Mouse (Mus musculus) adrenal gland, adult 2 months (tissue): ENCODE measurements around the gene Lrsam1. TPM values are rescaled to one million over a fixed set of nuclear protein-coding genes. Genes with fewer than 3 reads are reported as not detected.
A peak's percentile ranks its signal among the peaks of the same experiment; 100 is the strongest.

Experiments
- DNase-seq: peaks from one replicate; pipeline ENCODE4 v3.0.0; 2021
- polyA plus RNA-seq: library from polyadenylated mRNA; depleted of rRNA; stranded (reverse); fragments of >200 nt; gene quantifications from 2 replicates; pipeline ENCODE4 v1.2.3, GENCODE M21; 2012
- total RNA-seq, 2 experiments: library from RNA; stranded (reverse); gene quantifications; 2 replicates each; pipeline ENCODE4 v1.2.3; 2021

The Lrsam1 gene
- total and polyA plus RNA-seq, 3 experiments, result 18.0 to 25.6 (median 24.8) TPM

DNA sequence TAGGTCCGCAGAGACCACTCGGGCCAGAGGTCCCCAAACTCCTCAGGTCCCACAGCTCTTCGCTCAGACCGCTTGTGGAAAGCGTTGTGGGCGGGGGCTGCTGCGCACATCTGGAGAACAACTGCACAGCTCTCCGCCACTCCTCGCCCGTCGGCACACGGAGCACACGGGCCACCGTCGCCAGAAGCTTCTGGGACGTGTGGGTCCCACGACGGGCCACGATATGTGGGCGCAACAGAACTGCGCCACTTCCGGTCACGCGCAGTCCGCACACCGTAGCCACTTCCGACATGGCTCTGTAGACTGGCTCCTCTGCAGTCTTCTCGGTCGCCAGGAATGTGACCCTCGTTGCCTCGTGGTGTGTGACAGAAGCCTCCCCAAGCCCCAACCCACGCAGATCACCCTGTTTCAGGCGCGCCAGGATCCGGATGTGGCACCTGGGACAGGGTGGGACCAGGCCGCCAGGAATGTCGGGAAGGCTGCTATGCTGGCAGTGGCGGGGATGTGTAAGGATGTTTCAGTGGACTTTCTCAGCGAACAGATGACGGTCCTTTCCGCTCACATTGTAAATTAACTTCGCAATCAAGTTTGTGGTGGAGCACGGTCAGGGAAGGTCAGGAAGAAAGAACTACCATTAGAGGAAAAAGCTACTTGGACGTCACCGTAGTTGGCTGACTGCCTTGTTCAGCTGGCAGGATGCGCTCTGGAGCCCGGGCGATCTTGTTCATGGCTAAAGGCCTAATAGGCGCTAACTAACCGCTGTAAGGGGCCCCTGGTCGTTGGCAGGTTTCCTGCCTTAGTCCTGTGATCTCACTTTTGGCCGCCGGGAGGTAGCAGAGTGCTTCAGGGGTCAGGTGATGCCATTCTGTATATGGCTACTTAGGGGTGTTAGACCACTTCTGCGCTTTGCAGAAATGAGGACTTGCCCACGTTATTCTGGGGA is 5.5 kb upstream of the Lrsam1 start:
- DNase-seq, result peak; percentile 92

DNA sequence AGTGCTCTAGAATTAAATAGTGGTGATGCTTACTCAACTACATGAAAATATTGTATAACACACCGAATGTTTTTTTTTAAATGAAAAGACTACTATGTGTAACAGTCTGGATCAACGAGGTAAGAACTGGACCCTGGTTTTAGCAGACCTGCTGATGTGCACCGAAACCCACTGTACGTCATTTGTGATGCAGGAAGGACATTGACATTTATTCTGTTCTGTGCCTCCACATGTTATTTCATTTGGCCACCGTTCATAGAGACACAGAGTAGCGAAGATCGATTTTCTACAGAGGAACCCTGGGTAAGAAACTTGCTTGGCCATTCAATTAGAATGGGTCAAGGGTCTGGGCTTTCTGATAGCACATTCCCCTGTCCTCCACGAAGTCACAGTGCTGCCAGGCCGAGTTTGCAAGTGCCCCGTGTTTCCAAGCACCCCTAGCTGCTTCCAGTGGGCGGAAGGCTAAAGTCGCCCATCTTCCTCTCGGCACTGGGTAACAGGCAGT is 4.8 kb upstream of the Lrsam1 start:
- no peak for DNase-seq

DNA sequence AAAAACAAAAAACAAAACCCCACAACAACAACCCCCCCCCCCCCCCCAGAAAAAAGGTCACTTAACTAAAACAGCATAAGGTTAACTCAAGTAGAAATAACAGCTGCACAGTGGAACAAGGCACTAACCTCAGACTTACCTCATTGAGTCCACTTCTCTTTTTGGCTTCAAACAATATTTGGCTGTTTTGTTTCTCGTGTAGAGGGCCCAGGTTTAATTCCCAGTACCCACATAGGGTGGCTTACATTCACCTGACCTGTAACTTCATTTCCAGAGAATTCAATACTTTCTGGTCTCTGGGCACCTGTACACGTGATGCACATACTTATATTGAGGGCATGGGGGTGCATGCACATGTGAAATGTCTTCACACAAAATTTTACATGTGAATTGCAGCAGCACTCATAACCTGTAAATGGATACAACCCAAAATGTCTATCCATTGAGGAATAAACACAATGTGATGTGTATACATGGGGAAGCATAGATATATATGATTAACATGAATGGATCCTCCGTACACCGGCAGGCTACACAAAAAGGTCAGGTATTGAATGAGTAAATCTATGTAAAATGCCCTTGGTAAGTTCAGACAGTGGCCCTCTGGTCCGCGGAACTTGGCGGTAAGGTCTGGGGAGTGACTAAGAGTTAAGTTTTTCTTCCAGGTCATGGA is 4.2 kb upstream of the Lrsam1 start:
- no peak for DNase-seq

DNA sequence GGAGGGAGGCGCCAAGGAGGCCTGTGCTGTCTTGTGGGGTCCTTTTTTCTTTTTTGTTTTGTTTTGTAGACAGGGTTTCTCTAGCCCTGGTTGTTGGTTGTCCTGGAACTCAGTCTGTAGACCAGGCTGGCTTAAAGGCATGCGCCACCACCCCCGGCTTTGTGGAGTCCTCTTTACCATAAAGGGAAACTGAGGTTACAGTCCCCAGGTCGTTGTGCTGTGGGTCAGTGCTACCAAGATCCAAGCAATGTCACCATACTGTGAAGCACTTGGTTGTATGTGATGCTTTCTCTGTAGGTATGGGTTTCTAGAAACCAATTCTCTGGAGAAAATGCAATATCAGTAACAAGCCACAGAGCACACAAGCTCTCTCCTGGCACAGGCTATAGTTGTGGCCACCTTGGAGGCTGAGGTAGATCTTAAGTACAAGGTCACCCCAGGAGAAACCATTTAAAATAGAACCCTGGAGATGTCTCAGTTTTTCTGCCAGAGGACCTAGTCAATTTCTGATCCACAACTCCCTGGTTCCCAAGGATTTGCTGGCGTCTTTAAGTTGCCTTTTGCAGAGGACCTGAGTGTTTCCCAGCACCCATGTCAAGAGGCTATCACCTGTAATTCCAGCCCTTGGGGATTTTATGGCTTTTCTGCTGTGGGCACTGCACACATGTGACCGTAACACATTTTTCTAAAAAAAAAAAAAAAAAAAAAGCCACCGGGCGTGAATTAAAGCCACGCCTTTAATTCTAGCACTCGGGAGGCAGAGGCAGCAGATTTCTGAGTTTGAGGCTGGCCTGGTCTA is 3.4 kb upstream of the Lrsam1 start:
- DNase-seq, result no peak

DNA sequence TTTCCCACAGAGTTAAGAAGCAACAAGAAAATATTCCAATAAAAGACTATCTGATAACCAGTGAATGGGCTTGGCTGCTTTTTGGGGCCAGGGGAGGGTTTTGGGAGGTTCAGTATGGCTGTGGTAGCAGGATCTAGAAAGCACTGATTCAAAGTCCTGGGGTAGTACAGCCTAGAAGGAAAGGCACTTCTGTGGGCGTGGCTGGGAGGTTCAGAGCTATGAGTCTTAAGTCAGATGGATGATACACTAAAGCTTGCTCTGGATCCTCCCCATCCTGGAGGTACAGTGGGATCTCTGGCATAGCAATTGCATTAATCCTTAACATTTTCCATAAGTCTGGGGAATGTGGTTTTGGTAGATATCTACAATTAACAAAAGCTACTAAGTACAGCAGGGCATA is 2.6 kb upstream of the Lrsam1 start:
- DNase-seq, result no peak

DNA sequence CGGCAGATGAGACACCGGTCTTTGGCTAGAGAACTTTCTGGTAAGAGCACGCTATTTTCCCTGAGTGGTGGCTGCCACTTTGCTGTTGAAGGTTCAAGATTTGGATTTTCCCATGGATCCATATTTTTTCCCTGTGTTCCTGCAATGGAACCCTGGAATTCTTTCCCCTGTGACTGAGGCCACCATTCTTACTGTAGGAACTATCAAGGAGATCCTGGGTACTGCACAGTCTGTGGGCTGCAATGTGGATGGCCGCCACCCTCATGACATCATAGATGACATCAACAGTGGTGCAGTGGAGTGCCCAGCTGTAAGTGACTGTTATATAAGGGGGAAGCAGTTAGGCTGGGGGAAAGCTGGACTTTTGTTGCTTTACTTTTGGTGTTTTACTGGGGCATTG is 2.1 kb upstream of the Lrsam1 start:
- DNase-seq, result no peak

DNA sequence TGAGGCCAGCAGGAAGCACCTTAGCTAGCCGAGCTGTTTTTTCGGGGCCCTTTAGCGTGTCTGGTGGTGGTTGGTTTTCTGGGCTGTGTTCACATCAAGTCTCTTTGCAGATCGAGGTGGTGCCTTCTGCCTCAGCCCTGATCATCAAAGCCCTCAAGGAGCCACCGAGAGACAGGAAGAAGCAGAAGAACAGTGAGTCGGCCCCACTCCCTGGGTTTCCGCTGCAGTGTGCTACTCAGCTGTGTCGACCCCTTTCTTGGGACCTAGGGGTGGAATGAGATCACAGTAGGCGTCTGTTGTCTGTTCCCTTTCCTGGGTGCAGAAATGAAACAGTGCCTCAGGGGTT is 1.4 kb upstream of the Lrsam1 start:
- DNase-seq, result no peak

DNA sequence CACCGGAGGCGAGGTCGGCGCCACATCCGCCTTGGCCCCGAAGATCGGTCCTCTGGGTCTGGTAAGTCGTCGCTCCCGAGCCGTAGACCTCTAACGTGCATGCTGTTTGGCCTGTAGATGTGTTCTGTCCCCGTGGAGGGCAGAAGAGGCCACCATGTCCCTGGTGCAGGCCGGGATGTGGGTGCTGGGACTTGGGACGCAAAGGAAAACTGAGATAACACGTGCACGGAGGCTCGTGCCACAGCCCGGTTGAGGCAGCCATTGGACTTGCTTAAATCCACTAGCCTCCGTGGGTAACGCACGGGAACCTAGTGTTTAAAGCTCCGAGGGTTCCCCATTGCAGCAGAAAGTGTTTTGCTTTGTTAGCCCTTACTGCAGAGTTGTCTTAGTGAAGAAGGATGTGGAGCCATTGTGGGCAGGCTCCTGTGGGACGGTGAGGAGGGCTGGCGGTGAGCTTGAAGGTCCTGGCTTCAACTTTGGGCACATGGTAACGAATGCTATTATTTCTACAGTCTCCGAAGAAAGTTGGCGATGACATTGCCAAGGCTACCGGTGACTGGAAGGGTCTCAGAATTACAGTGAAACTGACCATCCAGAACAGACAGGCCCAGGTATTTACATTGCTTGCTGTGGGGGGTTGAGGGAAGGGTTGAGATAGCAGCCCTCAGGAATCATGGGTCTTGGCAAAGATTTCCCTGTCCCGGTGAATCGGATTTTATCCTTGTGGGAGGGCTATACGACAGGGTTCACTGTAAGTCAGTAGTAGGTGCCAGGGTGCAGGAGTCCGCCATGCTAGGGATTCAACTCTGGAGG is 854 bp upstream of the Lrsam1 start:
- no peak for DNase-seq

DNA sequence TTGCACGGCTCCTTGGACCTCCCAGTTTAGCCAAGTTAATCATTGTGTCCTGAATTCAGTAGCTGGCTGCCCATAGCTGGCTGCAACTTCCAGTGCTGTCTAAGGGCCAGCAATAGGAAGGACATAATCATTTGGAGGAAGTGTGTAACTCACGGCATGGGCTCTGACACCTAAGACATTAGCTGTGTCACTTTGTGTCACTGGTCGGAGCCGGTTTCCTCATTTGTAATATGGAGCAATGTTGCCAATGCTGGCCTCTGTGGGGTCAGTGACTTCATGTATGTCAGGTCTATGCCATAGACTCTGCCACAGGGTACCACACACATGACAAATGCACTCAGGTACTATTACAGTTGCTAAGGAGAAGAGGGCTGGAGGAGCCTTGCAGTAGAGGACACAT is 1.1 kb downstream of the Lrsam1 start:
- no peak for DNase-seq

DNA sequence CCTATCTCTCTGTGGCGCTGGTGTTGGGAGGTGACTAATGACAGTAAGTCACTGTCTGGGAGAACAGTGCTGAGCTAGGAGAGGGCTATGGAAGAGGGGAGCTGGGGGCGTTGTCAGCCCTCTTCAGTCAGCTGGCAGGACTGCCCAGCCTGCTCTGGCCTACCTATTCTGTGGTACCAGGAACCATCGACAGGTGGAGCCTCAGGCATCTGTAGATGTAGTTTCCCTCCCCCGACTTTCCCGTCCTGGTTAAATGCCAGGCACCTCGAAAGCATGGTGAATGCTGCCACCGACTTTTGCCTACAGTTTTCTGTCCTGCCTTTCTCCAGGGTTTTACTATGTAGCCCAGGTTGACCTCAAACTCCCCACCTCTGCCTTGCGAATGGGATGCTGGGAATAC is 4.1 kb downstream of the Lrsam1 start:
- DNase-seq, result no peak

DNA sequence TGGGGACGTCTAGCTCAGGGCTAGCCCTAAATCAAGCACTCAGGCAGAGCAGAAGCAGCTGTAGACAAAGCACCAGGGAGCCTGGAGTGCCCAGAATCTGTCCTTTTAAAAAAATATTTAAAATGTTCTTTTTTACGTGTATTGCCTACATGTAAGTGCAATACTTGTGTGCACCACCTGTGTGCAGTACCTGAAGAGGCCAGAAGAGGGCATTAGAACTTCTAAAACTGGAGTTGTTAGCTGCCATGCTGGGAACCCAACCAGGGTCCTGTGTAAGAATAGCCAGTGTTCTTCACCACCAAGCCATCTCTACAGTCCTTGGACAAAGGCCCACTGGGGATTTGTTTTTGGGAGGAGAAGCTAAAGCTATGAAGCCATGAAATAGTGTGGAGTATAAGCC is 6.8 kb downstream of the Lrsam1 start:
- DNase-seq, result no peak

DNA sequence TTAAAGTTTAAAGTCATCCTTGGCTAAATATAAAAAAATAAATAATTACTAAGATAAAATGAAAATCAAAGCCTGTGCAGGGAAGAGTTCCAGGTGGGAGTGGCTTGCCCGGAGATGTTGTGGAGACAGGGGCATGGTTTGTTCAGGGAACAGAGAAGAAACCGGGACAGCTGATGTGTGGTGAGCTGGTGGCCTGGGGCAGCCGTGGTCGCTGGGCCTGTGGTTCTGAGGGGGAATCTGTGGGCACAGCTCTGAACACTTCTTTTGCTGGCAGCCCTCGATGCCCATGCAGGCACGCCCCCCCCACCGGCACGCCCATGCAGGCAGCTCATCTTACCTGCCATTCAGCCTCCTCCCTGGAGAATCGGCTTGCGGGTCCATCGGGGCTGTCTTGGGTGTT is 14.0 kb downstream of the Lrsam1 start:
- DNase-seq, result no peak

DNA sequence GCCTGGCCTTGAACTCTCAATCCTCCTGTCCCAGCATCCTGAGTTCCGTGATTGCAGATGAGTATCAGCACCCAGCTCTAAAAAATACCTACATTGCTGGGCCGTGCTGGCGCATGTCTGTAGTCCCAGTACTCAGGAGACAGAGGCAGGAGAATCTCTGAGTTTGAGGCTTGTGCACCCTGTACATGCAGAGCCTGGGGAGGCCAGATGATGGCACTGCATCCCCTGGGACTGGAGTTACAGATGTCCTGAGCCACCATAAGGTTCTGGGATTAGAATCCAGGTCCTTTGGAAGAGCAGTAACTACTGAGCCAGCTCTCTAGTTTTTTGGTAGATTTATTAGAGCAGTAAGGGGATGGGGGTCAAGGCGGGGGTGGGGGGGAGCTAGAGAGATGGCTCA is 20.9 kb downstream of the Lrsam1 start:
- no peak for DNase-seq

DNA sequence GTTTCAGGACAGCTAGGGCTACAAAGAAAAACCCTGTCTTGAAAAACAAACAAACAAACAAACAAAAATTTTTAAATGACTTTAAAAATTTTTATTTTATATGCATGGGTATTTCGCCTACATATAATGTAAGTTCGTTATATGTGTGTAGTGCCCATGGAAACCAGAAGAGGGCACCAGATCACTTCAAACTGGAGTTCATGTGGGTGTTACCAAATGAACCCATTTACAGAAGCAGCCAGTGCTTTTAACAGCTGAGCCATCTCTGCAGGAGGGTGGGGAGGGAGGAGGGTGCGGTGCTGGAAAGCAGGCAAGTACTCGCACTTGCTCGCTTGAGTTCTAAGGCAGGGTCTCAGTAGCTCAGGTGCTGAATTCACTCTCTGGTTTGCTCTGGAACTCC is 22.0 kb downstream of the Lrsam1 start:
- DNase-seq, result no peak

DNA sequence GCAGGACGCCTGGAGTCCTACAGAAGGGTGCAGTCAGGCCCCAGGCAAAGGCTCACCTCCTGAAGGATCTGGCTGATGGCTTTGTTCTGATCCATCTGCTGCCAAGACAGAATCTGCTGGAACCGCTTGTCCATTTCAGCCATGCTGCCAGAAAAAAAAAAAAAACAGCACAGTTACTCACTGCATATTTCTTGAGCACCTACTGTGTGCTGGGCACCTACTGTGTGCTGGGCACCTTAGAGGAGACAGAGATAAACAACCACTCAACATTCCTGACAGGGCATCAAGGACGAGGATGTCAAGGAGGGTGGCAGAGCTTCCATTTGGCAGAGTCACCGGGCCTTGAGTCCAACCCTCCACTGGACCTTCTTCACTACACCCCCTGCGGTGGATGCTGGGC is 22.7 kb downstream of the Lrsam1 start:
- no peak for DNase-seq

DNA sequence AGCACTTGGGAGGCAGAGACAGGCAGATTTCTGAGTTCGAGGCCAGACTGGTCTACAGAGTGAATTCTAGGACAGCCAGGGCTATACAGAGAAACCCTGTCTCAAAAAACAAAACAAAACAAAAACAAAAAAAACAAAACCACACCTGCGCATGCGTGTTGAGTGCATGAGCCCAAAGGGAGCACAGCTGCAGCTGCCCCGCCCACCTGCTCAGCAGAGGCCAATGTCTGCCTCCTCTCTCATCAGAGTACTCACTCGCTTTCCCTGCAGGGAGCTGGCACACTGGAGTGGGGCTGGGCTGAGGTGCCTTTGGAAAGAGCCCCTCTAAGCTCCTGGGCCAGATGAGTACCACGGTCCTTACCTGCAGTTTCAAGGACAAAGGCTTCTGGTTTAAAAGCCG is 29.7 kb downstream of the Lrsam1 start:
- DNase-seq, result no peak

DNA sequence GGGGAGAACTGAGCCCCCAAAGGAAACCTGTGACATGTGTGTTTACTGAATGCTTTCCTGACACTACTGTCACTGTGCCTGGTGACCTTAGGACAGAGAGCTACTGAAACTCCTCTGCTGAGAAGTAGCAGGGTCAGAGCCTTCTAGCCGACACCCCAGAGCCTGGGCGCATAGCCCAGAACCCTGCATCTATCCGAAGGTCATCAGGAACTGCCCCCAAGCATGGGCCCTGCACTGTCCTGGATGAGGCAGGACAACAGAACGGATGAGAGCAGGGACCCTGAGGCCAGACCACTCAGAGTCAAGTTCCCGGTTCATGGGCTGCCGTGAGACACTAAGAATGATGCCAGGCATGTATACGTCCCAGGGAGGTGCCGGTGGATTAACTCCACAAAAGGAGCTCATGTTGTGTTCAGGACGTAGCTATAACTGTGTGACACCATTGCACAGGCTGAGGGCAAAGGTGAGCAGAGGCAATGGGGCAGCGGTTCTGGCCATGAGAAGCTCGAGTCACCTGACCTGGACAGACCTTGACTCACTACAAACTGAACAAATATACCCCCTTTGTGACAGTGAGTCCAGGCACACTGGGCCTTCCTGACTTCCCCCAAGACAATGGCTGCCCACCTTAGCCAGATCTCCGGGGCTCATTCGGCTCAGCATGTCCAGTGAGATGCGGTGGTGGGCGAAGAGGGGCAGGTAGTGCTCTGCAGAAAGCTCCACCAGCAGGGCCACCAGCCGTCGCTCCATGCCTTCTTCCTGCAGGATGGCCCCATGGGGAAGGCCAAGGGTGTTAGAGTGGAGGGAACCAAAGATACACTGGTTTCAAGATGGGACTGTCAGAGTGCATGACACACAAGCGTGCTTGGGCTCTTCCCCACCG is 32.2 kb downstream of the Lrsam1 start:
- no peak for DNase-seq

DNA sequence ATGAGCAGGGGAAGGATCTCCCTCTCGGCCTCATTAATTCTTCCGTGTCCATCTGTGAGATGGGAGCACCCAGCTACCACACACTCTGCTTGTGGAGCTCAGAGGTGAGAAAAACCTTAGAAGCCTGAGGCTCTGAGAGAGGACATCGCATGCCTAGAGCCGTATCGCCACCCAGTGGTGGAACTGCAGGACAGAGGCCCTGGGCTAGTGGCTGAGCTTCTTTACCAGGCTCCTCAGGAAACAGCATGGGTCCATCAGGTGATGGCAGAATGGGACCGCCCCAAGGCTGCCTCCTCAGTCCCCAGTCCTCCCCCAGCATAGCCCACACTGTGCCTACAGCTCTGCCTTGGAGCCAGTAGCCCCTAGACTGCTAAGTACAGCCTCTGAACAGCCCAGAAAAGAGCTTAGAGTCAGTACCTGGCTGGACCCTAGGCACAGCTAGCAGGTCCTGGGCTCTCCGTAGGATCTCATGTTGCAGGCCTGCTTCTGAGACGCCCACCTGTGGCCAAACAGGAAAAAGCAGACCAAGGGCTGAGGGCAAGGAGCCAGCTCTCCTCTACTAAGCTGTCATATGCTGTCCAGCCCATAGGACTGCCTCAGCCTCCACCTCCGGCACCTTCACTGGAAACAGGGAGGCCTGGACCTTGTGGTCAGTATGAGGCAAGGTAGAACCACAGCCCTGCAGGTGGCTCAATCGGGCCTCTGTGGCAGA is 33.0 kb downstream of the Lrsam1 start:
- DNase-seq, result peak; percentile 74

DNA sequence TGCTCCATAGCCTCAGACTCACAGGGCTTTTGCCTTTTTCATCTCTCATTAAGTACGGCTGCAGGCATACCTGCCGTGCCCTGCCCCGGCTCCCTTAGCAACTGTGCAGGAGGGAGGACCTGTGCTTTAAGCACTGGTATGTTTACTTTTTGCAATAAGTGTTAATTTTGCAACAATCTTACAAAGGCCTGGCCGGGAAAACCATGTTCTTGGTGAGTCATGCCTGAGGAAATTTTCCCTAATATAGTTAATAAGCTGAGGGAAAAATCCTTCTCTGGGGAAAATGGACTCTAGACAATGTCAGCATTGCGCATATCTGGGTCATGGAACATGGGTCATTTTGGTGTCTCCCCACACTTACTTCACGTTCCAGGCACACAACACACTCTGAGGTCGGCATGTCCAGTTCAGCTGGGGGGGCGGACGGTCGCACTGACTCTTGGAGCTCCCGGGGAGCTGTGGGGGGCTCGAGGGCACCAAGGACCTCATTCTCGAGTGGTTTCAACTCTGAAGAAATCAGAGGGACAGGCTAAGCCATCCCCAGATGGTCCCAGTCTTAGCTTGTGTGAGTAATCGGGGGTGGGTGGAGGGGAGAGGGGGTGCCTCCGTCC is 33.7 kb downstream of the Lrsam1 start:
- DNase-seq, result peak; percentile 21
